Mouse (Mus musculus) embryo, embryonic 10.5 days (tissue): ENCODE results near the gene Acap2.
A peak's percentile ranks its signal among the peaks of the same experiment; 100 is the strongest.

Experiments used
- DNase-seq: peaks from one replicate; pipeline ENCODE4 v3.0.0-alpha.2; 2015; ENCODE audit warnings: low spot score

Acap2 gene

DNA sequence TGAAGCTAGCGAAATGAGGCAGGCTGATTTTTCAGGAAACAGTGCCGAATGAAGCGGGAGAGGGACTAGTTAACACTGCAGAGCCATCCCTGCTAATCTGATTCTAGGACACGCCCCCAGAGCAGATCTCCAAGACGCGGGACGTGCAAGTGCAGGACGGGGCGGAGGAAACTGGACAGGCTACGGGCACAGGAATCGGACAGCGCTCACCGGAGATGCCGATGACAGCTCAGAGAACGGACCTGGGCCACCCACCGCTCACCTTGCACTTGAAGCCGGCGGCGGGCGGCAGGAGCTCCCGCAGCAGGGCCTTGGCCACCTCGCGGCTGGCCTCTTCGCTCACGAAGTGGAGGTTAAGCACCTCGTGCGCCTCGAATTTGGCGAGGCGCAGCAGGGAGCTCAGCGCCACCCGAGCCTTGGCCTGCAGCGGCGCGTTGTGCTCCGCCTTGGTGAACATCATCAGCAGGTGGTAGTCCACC lies 120.4 kb downstream of the Acap2 start:
- DNase-seq: peak; percentile 87

DNA sequence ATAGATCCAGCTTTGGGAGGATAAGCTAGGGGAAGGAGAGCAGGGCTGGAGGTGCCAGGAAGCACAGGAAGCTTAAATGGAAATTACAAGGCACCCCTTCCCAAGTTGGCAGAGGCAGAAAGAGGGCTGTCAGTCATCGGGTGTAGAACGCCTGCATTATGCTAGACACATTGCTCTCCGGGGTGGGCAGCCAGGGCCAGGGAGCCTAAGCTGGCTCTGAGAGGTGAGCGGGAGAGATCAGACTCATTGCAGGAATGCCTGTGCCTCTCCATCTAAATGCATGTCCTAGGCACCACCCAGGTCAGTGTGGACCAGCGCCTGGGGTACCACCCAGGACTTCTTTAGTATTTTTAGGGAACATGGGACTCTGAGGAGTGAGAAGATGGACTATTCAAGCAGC lies 123.6 kb downstream of the Acap2 start:
- no peak for DNase-seq

DNA sequence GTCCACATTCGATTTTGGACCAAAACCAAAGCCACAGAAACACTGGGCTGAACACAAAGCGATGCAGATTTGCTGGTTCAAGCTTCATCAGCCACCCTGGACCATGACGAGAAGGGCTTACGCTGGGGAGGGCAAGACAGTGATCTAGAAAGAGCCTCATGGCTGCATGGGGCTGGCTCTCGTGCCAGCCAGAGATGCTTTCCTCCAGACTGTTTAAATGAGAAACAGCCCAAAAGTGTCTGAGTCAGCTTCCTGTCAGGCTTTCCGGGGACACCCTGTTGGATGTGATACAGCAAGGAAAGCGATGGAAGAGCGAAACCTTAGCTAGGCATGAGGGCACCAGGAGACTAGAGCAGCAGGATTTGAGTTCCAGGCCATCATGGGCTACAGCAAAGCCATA lies 124.6 kb downstream of the Acap2 start:
- no peak for DNase-seq

DNA sequence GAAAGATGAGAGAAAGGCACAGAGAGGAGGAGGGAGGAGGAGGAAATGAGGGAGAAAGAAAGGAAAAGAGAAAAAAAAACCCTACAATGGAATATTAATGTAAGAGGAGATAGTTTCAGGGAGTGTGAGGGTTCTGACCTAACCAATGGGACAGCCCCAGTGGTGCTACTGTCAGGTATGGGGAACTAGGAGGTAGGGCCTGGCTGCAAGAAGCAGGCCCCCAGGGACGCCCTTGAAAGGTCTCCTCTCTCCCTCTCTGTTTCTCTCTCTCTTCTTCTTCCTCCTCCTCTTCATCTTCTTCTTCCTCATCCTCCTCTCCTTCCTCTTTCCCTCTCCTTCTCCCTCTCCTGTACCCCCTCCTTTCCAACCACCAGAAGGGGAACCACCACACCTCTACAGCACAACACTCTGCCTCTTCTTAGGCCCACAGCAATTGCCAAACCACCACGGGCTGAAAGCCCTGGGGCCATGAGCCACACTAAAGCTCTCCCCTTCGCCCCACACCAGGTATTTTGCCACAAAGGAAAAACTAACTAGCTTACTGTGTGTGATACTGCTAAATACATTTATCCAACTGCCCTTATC lies 126.6 kb downstream of the Acap2 start:
- DNase-seq: no peak

DNA sequence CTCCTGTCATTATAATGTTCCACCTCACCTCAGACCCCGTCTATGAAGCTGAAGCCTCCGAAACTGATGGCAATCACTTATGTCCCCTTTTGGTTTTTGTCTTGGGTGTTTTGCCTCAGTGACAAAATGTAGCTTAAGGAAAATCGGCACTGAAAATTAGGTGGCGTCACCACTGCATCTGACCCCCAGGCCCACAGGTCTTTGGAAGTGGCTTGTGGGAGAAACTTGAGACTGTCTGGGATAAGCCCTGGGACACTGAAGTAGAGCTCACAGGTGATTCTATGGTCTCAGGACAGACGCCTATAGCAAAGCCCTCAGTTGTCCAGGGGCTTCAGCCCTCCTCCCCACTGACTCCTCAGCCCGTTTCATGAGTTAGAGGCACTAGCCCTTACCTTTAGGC lies 129.3 kb downstream of the Acap2 start:
- DNase-seq: no peak

DNA sequence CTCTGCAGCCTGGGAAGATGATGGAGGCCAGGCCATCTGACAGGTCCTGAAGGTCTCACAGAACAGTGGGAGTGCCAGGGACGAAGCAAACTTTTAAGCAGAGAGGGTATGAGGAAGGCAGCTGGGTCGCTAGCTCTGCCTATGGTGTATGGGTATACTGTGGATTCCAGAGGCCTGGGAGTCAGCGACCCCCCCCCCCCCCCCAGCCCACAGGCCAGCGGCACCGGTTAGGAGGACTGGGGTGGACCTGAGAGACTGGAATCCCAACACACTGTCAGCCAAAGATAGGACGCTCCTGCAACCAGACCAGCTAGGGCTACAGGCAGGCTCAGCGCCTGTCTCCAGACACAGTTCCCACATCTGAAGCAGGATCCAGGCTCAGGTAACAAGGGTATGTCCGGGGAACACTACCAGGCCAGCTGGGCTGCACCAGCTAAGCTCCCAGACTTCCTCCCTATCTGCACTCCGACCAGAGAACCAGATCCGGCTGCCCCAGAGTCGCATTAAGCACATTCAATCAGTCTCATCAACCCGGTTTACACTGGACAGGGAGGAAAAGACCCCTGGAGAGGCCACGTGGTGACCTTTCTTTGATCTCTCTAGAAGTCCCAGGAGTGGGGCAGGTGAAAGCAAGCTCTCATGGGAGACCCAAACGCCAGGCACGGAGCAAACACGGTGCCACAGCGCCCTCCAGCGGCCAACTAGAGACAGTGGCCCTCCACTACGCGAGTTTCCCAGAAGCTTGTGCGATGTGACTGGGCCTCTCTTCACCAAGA lies 130.5 kb downstream of the Acap2 start:
- DNase-seq: peak; percentile 92

DNA sequence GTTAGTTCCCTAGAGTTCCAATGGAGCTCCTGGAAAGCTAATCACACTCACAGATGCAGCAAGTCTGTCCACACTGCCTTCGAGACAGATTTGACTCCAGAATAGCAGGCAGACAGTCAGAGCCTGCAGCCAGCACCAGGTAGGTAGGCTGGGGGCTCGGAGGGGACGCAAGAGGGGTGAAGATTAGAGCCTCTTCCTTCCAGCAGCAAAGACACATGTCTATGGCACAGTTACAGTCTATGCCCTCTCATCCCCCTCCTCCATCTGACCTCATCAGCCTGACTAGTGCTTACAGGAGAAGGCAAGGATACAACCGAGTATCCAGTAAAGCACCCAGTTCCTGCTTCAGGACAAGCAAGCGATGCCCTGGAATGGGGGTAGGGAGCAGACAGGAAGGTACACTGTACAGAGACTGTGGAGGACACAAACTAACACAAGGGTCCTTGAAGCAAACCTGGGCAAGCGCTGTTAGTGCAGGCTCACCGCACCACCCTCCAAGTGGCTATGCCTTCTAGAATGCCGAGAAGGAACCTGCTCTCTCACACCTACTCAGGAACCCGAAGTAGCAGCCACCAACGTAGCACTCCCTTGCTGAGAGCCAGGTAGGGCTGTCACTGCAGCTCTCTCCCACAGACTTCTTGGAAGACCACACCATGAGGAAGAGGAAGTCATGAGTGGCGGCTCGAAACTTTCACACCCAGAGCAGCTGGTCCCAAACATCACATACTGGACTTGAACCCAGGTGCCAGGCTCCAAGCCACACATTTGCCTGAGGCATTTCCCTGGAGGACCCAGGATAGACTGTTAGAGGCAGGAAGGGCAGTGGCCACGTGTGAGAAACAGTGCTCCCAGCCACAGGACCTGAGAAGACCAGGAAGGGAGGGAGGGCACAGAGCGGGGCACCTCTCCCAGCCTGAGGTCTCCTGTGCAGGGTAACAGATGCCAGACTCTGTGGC lies 131.6 kb downstream of the Acap2 start:
- DNase-seq: no peak

DNA sequence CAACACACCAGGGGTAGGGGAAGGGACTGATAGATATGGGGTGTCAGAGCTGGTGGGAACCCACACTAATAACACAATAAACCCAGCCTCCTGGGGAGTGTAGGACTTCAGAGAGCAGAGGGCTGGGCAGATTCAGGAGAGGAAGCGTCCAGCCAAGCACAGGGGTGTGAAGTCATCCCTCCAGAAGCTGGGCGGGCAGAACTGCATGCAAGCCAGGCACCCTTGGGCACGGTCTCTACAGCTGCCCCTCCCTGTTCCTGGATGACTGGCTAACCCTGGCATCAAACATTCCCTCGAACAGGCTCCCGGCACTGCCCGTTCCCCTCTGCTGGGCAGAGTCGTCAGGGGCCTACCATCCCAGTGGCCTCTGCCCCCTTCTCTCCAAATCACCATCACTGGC lies 132.8 kb downstream of the Acap2 start:
- DNase-seq: no peak

DNA sequence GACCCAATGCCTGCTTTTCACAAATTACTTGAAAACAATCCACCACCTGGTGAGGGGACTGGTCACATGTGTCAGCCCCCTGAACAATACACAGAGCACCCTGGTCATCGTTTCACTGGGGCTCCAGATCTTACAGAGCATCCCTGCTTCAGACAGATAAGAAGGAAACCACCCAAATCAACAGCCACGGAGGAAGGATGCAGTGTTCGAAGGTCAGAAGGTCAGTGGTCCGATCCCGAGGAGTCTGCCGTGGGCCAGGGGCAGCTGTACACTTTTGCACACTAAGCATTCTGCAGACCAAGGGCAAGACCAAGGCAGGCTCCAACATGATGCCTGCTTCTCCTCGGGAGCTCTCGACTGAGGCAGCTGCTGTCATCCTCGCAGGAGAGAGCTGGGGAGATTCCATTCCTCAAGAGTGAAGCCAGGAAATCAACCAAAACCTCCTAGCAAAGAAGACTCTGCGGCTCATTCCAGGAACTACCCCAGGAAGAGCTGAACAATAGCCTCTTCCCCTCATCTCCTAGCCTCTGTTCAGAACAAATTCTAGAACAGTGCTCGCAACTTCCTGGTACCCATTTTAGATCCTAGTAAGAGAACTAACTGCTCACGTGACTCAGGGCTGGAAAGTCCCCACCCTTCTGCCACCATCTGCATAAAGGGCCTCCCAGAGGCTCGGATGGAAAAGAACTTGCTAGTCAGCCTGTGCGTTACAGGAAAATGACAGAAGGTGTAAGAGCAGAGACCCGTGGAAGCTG lies 134.5 kb downstream of the Acap2 start:
- DNase-seq: peak; percentile 5

DNA sequence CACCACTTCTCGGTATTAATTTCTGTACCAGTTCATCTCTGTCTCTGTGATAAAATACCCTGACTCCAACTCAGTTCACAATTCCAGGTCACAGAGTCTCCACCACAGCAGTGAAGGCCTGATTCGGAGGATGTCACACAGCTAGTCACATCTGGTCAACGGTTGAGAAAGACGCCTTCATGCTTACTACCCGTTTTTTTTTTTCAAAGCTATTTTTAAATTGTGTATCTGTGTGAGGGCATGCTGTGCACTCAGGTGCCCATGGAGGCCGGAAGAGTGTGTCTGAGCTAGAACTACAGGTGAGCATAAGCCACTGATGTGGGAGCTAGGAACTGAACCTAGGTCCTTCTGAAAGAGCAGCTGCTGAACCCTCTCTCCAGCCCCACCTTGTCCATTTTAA lies 136.3 kb downstream of the Acap2 start:
- no peak for DNase-seq

DNA sequence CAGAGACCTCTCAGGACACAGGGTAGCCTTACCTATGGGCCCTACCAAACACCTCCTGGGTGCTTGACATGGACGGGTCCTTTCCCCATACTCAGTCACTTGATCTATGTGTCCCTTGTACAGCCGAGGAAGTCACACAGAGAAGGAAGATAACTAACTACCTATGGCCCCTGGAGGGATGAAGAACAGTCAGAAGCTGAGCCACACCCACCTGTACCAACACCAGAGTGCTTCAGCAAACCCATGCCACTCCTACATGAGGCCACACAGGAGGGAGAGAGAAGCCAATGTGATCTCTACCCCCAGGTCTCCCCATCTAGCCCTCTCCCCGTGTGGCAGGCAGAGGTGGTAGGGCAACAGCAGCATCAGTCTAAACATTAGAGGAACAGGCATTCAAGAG lies 138.1 kb downstream of the Acap2 start:
- DNase-seq: no peak

DNA sequence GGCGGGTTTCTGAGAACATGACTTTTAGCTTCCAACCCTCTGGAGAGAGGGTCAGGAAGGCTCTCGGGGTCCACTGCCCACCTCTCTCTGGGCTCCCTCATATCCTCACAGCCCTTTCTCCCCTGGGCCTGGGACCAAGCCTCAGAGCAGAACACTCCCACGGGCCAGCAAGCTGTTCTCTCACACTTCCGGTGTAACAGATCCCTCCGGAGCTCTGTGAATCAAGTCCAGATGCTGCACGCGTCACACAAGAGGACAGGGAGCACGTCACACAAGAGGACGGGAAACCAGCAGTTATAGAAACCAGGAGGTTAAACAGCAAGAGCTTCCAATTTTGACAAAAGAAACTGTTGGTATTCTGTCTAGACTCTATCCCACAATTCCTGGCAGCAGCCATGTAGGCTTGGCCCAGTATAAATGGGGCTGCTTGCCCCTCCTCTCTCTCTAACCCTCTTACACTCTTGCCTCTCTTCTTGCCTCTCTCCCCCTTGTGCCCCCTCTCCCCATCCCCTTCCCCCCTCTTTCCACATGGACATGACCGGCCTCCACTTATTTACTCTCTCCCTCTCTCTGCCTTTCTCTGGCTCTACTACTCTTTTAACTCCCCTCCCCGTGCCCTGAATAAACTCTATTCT lies 139.7 kb downstream of the Acap2 start:
- peak; percentile 47 for DNase-seq

DNA sequence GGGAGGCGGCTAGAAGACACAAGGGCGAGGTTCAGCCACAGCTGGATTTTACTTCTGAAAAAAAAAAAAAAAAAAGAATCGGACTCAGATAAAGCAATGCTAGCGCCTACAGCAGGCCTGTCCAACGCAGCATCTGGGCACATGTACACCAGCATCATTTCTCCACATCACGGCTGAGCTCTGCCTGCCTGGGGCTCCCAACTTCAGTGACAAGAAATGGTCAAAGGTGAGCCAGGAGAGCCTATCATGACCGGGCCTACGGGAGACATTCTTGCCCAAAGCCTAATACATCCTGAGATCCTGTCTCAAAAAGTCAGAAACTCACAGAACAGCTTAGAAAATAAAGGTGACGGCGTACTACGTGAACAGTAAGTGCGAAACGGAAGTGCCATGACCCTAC lies 140.3 kb downstream of the Acap2 start:
- no peak for DNase-seq

DNA sequence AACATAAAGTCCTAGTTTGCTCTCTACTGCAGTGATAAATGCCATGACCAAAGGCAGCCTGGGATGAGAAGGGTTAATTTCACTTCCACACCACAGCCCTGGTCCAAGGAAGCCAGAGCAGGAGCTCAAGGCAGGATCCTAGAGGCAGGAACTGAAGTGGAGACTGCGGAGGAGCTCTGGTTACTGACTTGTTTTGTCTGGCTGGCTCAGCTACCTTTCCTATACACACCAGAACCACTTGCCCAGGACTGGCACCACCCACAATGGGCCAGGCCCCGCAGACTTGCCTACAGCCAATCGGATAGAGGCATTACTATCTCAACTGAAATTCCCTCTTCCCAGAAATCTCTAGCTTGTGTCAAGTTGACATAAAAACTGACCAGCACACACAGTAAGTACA lies 140.8 kb downstream of the Acap2 start:
- no peak for DNase-seq

DNA sequence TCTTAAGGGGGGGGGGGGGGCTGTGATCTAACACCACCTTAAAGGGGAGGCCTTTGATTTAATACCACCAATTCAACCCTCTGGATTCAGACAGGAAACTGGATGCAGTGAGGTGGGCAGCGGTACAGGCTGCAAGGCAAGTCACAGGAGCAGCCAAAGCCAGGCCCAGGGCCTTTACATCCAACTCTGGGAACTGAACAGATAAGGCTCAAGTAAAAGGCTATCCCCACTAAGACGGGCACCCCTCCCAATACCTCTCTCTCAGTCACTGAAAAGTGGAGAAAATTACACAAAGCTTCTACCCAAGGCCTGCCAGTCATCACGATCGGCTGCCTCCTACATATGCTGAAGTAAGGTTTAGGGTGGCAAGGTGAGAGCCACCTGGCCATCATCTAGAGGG lies 141.3 kb downstream of the Acap2 start:
- no peak for DNase-seq

DNA sequence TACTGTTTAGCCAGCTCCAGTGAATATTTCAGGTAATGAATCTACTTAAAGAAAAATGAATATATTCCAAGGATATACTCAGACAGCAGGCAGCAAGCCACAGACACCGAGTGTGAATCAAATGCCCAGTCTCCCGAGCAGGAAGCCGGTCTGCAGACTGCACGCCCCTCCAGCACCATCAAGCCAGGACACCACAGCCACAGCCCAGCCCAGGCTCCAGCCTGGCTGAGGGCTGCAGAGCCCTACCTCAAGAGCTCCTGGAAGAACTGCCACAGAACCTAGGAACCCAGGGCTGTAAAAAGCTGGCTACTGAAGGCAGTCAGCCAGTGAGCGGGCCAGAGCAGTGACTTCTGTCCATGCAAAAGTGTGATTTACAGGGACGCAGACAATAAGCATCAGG lies 148.2 kb downstream of the Acap2 start:
- no peak for DNase-seq

DNA sequence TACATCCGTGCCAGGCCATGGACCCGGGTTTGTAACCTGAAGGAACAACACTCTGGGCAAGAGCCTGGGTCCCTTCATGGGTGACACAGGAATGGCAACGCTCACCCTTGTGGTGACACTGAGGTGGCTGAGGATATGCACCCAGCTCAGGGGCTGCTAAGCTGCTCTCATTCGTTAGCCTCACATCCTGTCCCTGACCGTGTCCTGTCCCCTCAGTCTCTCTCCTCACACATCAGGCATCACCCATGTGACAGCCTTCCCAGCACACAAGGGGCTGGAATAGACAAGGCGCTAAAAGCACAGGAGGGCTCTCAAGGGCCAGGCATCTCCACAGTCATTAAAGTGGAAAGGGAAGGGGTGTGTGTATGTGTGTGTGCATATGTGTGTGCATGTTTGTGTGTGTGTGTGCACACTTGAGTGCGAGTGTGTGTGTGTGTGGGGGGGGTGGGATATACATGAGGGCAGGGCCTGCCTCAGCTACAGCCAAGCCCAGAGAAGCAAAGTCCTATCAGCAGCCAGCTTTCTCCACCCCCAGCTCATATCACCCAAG lies 148.8 kb downstream of the Acap2 start:
- no peak for DNase-seq

DNA sequence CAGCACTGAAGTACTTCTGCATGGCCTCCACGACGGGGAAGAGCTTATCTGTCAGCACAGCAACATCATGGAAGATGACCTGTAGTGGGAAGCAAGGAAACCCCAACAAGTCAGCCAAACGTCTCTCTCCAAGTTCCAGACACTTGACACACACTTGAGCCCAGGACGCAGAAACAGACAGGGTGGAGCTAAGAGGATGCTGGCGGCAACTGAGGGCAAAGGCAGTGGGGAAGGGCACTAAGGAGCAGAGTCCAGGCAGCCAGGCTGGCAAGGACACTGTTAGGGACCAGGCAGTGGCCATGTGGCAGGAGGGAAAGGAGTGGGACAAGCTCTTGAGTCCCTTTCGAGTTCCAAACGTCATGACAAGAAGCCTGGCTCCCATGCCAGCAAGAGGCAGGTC lies 150.3 kb downstream of the Acap2 start:
- no peak for DNase-seq

DNA sequence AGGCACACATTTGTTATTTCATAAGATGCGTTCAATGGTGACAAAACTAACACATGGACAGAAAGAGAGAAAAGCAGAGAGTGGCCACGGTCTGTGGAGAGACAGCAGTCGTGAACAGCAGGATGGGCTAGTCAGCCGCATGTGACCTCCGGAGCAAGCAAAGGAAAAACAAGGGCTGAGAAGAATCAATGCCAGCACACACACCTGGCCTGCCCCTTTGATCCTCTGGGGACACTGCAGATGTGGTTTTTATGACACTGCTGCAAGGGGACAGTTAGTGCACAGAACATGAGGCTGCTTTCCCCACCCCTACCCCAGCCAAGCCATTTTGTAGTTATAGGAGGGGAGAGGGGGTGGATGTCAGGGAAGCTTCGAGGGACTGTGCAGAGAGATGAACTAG lies 152.9 kb downstream of the Acap2 start:
- DNase-seq: no peak

DNA sequence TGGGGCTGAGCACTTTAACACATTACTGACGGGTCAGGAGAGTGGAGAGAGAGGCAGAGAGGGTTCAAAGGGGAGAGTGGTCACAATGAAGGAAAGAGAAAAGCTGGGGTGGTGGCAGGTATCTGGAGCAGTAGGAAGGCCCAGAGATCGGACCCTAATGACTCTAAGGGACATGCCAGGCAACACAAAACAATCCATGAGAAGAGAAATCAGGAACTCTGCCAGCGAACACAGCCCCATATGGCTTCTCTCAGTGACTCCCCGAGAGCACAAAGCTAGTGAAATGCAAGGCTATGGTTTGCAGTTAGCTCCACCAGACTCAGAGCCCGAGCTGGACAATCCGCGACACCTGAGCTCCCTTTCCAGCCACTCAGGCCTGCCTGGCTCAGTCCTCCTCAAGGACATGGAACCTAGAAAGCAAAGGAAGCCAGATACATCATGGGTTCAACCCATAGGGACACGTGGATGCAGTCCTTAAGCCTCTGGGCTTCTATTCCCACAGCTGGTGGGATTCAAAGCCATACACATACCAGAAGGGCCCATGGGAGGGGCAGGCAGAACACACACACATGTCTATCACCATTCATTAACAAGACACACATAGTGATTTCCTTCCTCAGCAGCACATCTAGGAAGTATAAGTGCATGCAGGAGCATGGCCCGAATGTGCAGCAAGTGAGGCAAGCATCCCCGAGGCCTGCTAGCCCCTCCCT lies 153.7 kb downstream of the Acap2 start:
- no peak for DNase-seq

DNA sequence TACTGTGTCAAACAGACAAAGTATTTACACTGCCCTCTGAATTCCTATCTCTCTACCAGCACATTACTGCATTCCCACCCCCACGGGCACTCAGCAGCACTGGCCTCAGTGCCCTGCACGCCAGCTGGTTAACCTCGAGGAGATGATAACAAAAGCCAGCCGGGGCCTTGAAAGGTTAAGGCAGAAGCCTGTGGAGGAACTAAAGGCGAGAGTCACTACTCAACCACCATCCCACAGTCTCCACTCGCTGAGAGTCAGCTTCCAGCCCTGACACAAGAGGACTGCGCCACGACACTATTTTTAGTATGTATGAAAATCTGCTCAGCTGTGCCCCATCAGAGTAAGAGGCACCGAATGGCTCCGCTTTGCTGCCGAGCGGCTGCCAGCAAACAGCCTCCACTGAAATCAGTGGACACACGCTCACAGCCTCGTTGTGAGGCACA lies 154.8 kb downstream of the Acap2 start:
- no peak for DNase-seq
